Mouse (Mus musculus): Measurements from ENCODE around the gene Odf3.

DNA sequence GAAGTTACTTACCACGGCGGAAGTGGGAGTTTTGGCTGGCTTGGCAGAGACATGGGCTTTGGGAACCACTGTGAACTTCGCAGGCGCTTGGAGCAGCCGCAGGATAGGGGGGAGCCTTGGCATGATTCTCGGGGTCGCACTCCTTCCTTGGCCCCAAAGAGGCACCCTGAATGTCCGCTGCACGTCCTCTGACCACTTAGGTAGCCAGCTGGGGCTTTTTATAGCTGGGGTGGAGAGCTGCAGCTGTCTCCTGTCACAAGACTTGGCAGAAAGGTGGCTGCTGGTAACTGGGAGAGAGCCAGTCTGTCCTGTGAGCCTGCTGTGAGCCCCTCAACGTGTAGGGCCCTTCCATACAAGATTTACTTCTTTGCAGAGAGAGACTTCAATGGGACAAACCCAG, 52.6 kb downstream of the Odf3 start, which contains the start of gene Cox8b:
- TF ChIP-seq GATA1 (IDR thresholded peaks at IDR 0.05; ENCODE audit: low read length) (no peak), TAL1 (IDR thresholded peaks at IDR 0.05; ENCODE audit: low read length) (no peak)
